Mouse (Mus musculus): ENCODE measurements around the gene Sec24d.

The Sec24d gene

GRCm38 (mm10) chr3:123397562-123398481 lies 130.6 kb downstream of the Sec24d start:
- no peak for DNase-seq (ENCODE audit: low spot score in 2 of 2)

- no peak for DNase-seq (ENCODE audit: low spot score in 2 of 2)
Observed at GRCm38 (mm10) chr3:123404945-123405344, 137.7 kb downstream of the Sec24d start.

- no peak for DNase-seq (ENCODE audit: low spot score in 2 of 2)
Observed at GRCm38 (mm10) chr3:123411821-123412578, 144.7 kb downstream of the Sec24d start.

- no peak for DNase-seq (ENCODE audit: low spot score in 2 of 2)
Observed at GRCm38 (mm10) chr3:123413173-123413572, 145.9 kb downstream of the Sec24d start.

Measured in spleen, postnatal 14 days (tissue).